Mouse (Mus musculus) spleen, adult 2 months (tissue): ENCODE data around the gene Slc39a11.

Experiments
- CTCF ChIP-seq: fragments of 200-500 bp; IDR thresholded peaks from 2 replicates; pipeline ENCODE4 v1.5.1; 2011; ENCODE audit warnings: mild to moderate bottlenecking, inconsistent platforms; ENCODE audit not compliant: insufficient read depth, insufficient read length, insufficient replicate concordance; ENCODE audit errors: extremely low read depth
- POLR2A ChIP-seq: fragments of 200-500 bp; IDR thresholded peaks from 2 replicates; pipeline ENCODE4 v1.6.1; 2011; ENCODE audit warnings: low read depth, low read length, inconsistent platforms

GRCm38 (mm10) chr11:113661835-113662351 lies 12.0 kb upstream of the Slc39a11 start:
- no peak for TF ChIP-seq POLR2A
- no peak for TF ChIP-seq CTCF
